Mouse (Mus musculus) heart, postnatal 25 days (tissue): ENCODE results near the gene Atp11c. TPM values are rescaled to one million over a fixed set of nuclear protein-coding genes. Genes with fewer than 3 reads are reported as not detected.

Experiments used
- DNase-seq: peaks from one replicate; pipeline ENCODE4 v3.0.0; 2022; ENCODE audit warnings: low spot score
- intact Hi-C: fragments of 180-260 bp; cut with DNase I; formaldehyde crosslinking; loops from one replicate; pipeline ENCODE4 v1.15.1; 2025
- total RNA-seq, 2 experiments: library from RNA; stranded (reverse); gene quantifications; 2 replicates each; pipeline ENCODE4 v1.2.3; 2021

The Atp11c gene
- total RNA-seq, 2 experiments from 2014 or later = 5.8 to 7.4 TPM

- intact Hi-C loops = loop anchor here (10.0 kb wide), 1 partner anchor 58 kb away; no protein-coding TSS in a partner anchor
- no peak for DNase-seq
These were observed 189.3 kb downstream of the Atp11c start for GRCm38 (mm10) chrX:60403062-60403763.

DNA sequence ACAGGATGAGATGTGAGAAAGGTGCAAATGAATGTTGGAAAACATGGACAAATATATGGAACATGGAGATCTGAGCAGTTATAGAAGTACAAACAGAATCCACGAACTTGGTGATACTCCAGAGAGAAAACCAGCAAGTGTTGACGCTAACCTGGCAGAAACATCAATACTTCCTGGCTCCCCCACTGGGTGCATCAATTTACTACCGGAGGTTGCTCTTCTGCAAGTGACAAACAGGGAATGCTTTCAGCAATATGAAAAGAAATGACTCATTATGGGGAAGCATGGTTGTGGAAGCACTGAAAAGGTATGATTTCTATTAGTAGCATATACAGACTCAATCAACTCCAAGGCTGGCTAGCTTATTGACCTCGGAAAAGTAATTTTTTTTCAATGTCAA, 198.2 kb downstream of the Atp11c start:
- intact Hi-C loops = no loop called here
- DNase-seq = no peak

DNA sequence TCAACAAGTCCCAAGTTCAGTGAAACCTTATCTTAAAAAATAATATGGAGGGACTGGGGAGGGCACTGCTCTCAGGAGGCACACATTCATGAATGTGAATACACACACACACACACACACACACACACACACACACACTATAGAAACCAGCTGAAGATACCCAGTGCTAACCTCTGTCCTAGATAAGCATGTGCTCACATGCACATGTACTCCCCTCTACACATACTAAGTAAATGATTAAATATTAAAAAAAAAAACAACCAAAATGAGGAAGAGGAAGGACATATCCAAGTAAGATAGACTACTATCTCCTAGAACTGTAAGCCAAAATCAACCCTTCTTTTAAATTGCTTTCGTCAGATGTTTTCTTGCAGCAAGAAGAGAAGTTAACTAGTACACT, 205.6 kb downstream of the Atp11c start:
- intact Hi-C loops = no loop called here
- no peak for DNase-seq

DNA sequence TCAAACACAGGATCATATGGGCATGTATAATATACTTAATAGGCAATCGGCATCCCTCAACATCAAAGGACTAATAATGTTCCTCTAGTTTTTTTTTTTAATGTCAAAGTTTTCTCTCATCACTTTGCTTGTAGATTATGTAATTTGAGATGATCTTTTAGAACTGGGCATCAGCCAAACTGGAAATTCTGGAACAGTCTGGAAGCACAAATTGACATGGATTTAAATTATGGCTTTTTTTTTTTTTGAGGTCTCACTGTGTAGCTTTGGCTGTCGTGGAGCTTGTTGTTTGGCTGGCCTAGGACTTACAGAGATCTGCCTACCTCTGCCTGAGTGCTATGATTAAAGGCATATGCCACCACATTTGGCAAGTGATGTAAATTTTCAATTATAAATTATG, 210.8 kb downstream of the Atp11c start:
- intact Hi-C loops = no loop called here
- DNase-seq = no peak

- intact Hi-C loops = no loop called here
- DNase-seq = no peak
These were observed 212.1 kb downstream of the Atp11c start for GRCm38 (mm10) chrX:60380386-60380785.

- intact Hi-C loops = loop anchor here (10.0 kb wide), 1 partner anchor 56 kb away; no protein-coding TSS in a partner anchor
- DNase-seq = no peak
These were observed 243.8 kb downstream of the Atp11c start for GRCm38 (mm10) chrX:60348741-60349140.

DNA sequence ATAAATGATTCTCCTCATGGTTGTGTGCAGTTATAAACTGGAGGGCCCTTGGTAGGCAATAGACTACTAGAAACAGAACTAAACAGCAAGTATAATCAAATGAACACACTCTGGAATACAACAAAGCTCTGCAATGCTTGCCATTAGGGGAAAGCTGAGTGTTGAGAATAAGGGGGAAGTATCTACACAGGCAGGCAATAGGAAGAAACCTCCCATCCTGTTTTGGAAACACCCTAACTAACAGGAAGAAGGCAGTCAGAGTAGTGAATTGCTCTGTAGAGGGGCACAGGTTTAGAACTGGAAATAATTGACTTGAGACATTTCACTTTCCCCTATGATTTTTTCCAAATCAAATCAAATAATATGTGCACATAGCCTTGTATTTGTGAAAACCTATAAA, 247.1 kb downstream of the Atp11c start:
- intact Hi-C loops = loop anchor here (10.0 kb wide), 1 partner anchor 59 kb away; no protein-coding TSS in a partner anchor
- no peak for DNase-seq

- DNase-seq = no peak
- intact Hi-C loops = loop anchor here (10.0 kb wide), 1 partner anchor 60 kb away; no protein-coding TSS in a partner anchor
These were observed 247.5 kb downstream of the Atp11c start for GRCm38 (mm10) chrX:60344991-60345390.

DNA sequence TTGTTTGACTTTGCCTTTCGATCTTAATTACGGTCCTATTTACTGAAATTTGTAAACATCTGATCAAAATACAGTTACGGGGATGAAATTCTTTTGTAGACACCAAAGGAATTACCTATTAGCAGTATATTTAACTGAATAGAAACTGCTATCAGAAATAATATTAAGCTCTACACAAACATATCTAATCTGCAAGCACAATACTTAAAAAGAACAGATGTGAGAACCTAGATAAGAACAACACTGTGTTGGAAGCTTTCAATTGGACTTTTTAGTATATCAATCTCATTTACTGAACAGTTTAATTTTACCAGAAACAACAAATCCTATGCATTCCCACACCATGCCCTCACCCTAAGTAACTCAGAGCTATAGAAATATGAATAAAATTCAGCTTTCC, 262.8 kb downstream of the Atp11c start:
- intact Hi-C loops = no loop called here
- no peak for DNase-seq

DNA sequence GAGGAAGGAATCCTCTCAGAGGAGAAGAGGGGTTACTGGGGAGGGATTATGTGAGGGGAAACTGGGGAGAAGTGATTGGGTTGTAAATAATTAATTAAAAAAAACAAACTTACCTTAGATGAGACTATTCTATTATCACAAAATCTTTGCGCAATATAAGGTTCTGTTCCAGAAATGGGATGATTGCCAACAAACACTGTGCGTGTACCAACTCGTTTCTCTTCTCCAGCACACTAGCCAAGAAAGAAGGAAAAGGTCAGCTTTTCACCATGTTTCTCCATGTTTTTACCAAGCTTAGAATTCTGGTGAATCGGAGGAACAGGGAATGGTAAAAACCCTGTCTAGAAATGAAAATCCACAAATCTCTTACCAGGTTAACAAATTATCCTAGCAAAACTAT, 271.2 kb downstream of the Atp11c start:
- no peak for DNase-seq
- intact Hi-C loops = no loop called here

- DNase-seq = no peak
- intact Hi-C loops = no loop called here
These were observed 274.8 kb downstream of the Atp11c start for GRCm38 (mm10) chrX:60317661-60318060.

- no peak for DNase-seq
- intact Hi-C loops = no loop called here
These were observed 300.2 kb downstream of the Atp11c start for GRCm38 (mm10) chrX:60292335-60292734.

- DNase-seq = no peak
- intact Hi-C loops = no loop called here
These were observed 337.2 kb downstream of the Atp11c start for GRCm38 (mm10) chrX:60255346-60255745.

- DNase-seq = no peak
- intact Hi-C loops = no loop called here
These were observed 404.8 kb downstream of the Atp11c start for GRCm38 (mm10) chrX:60187726-60188125.

- DNase-seq = no peak
These were observed 409.9 kb downstream of the Atp11c start for GRCm38 (mm10) chrX:60182611-60183010.

GRCm38 (mm10) chrX:60178744-60179458, 413.6 kb downstream of the Atp11c start, which contains the start of gene Mcf2:
Gene Mcf2 (minus strand): TSS chrX:60179089.
- peak; percentile 1 for DNase-seq
- intact Hi-C loops = no loop called here

More at GRCm38 (mm10) chrX:60182611-60183010, 409.9 kb downstream of the Atp11c start:
- intact Hi-C loops = no loop called here

DNA sequence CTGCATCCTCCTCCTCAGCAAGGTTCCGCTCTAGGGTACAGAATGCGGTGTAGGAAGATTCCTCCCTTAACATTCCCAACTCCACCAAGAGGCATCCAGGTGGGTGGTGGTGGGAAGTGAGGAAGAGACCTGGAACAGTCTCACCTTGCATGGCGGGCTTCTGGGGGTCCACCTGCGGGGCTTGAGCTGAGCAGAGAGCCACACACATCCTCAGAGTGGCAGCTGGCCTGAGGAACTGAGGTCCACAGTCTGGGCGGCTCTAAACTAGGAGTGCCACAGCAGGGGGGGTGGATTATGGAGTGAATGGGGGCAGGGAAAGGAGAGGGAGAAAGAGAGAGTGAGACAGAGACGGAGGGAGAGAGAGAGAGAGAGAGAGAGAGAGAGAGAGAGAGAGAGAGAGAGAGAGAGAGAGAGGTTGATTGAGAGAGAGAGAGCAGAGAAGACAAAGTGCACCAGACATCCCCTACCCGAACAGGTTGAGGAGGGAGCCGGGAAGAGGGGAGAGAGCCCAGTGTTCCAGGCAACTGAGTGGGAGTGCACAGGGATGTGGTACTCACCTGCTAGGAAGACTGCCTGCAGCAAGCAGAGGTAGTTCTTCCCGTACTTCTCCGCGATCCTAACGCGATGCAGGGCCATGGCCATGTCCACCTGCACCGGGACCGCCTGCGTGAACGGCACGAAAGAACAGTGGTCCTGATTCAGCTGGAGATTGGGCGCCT, 414.3 kb downstream of the Atp11c start:
- DNase-seq = no peak
- intact Hi-C loops = no loop called here
